Mouse (Mus musculus): ENCODE measurements at regions not wholly inside any gene's neighbourhood (a gene's known extent, or its start where the extent isn't known, plus 50 kb on each side); places are given as distances from the start of the nearest gene placed in this dataset.

GRCm38 (mm10) chr17:83136267-83136666 lies 78.8 kb upstream of the Pkdcc start:
- TF ChIP-seq CTCF (IDR thresholded peaks at IDR 0.05; ENCODE audit: low read depth) (no peak), EP300 (optimal IDR thresholded peaks at IDR 0.05) (no peak)

Measured in stomach, postnatal 0 days (tissue).